Mouse (Mus musculus): ENCODE data around the gene Gm3893. TPM values are rescaled to one million over a fixed set of nuclear protein-coding genes. Genes with fewer than 3 reads are reported as not detected.
"Not testable (repeated sequence)": the region's sequence is repeated elsewhere in the genome, so short reads cannot be mapped to it uniquely, and the experiment has no call there.

The Gm3893 gene
- polyA plus RNA-seq (2015; fragmentation: Nextera tagmentation; extraction: Ambion mirVana) = not detected in 2 replicates

DNA sequence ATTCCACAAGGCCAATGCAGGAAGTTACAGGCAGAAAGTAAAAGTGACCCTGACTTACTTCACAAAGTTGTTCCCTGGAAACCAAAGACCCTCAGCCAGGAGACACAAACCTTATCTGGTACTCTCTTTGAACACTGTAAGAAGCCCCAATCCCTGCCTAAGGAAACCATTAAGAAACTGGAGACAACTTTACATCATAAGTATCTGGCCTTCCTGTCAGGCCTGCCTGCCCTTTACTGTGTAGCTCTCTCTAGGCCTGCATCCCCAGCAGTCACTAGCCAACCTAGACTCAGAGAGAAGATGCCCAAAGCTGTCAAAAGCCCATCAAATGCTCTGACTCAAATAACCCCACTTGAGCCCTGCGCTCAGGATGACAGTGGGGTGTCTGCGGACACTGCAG is at the start of gene Gm3893:
Gene Gm3893, plus strand, starts transcription at position 301 of the 400 bp plus-strand sequence.
- not testable (repeated sequence) for H3K4me1 ChIP-seq; H3K4me3 ChIP-seq; ATAC-seq (ENCODE audit: insufficient number of reproducible peaks, low FRiP score, low TSS enrichment, low read depth); H3K9ac ChIP-seq; H3K36me3 ChIP-seq; H3K27me3 ChIP-seq; H3K9me3 ChIP-seq; H3K4me2 ChIP-seq; H3K27ac ChIP-seq
- WGBS = no CpG with 5 or more reads among the region's 2 CpGs

GRCm38 (mm10) chr4:42114517-42114916 is 23.5 kb downstream of the Gm3893 start, which contains the start of gene Gm13304:
Gene Gm13304 (plus strand): TSS chr4:42114817.
- not testable (repeated sequence) for H3K9me3 ChIP-seq; H3K4me3 ChIP-seq; H3K4me2 ChIP-seq; ATAC-seq (ENCODE audit: insufficient number of reproducible peaks, low FRiP score, low TSS enrichment, low read depth); H3K36me3 ChIP-seq; H3K27me3 ChIP-seq; H3K9ac ChIP-seq; H3K27ac ChIP-seq; H3K4me1 ChIP-seq
- no CpG with 5 or more reads among the region's 5 CpGs for WGBS

Other genes with a start within 250 kb of the Gm3893 start
- 18.0 and 19.5 TPM in 2 replicates for gene Gm21541, start 187.6 kb upstream of the Gm3893 start, polyA plus RNA-seq (2015; fragmentation: Nextera tagmentation; extraction: Ambion mirVana)
- 1.7 and 2.6 TPM in 2 replicates for gene Gm20878, start 149.6 kb upstream of the Gm3893 start, polyA plus RNA-seq (2015; fragmentation: Nextera tagmentation; extraction: Ambion mirVana)
- gene Fam205a4, start 125.1 kb upstream of the Gm3893 start, polyA plus RNA-seq (2015; fragmentation: Nextera tagmentation; extraction: Ambion mirVana) = 0.26 and 0.50 TPM in 2 replicates
- gene Gm21093, start 56.5 kb upstream of the Gm3893 start, polyA plus RNA-seq (2015; fragmentation: Nextera tagmentation; extraction: Ambion mirVana) = 0.12 and 0.14 TPM in 2 replicates
- 12.7 and 18.0 TPM in 2 replicates for gene Gm13304, start 23.6 kb downstream of the Gm3893 start, polyA plus RNA-seq (2015; fragmentation: Nextera tagmentation; extraction: Ambion mirVana)
- not detected in 2 replicates for gene Gm13306, start 62.2 kb downstream of the Gm3893 start, polyA plus RNA-seq (2015; fragmentation: Nextera tagmentation; extraction: Ambion mirVana)
- 0.46 and 1.4 TPM in 2 replicates for gene Gm13305, start 77.4 kb downstream of the Gm3893 start, polyA plus RNA-seq (2015; fragmentation: Nextera tagmentation; extraction: Ambion mirVana)
- 0.10 TPM in 1 of 2 replicates, not detected in the other for gene Gm10600, start 149.4 kb downstream of the Gm3893 start, polyA plus RNA-seq (2015; fragmentation: Nextera tagmentation; extraction: Ambion mirVana)
- not detected in 2 replicates for gene Ccl21b, start 164.6 kb downstream of the Gm3893 start, polyA plus RNA-seq (2015; fragmentation: Nextera tagmentation; extraction: Ambion mirVana)
- gene Gm21953, start 203.1 kb downstream of the Gm3893 start, polyA plus RNA-seq (2015; fragmentation: Nextera tagmentation; extraction: Ambion mirVana) = not detected in 2 replicates
- not detected in 2 replicates for gene Fam205a3, start 227.1 kb downstream of the Gm3893 start, polyA plus RNA-seq (2015; fragmentation: Nextera tagmentation; extraction: Ambion mirVana)